Mouse (Mus musculus) cerebellum, postnatal 4 days (tissue): ENCODE data around the gene H6pd.

Experiments used
- DNase-seq, 2 experiments: peaks; one replicate each; pipeline ENCODE4 v3.0.0; 2022; ENCODE audit warnings: low spot score in 2 of 2, mixed read lengths in 1 of 2

H6pd gene

DNA sequence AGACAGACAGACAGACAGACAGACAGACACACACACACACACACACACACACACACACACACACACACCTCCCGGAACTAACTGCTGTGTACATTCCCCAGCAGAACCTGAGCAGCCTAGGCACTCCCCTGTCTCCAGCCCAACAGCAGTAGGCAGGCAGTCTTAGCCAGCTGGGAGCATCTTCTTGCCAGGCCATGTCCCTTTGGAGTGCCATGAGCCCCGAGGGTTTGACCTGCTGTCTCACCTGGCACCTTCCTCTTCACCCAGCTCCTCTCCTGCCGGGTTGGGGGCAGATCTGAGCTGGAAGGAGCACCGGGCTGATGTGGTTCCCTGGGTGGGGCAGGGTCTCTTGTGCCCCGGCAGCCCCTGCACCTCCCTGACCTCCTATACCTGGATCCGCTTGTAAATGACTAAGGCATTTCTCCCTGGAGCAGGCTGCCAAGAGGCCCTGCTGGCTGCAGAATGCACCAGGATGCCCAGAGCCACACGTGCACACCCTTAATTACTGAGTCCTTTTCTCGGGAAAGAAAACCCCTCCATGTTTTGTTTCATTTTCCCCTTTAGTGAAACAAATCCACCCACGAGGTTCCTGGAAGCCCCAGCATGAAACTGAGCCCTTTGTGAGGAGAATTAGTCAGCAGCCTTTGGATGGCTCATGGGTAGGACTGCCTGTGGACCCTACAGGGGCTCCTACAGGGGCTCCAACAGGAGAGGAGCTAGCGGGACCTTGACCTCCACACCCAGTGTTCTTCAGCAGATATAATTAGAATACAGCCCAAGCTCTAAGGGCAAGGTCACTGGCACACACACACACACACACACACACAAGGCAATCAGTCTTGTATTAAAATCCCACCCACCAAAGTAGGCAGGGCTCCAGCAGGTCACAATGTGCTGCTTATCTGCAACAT lies 65.7 kb downstream of the H6pd start:
- no peak for DNase-seq

DNA sequence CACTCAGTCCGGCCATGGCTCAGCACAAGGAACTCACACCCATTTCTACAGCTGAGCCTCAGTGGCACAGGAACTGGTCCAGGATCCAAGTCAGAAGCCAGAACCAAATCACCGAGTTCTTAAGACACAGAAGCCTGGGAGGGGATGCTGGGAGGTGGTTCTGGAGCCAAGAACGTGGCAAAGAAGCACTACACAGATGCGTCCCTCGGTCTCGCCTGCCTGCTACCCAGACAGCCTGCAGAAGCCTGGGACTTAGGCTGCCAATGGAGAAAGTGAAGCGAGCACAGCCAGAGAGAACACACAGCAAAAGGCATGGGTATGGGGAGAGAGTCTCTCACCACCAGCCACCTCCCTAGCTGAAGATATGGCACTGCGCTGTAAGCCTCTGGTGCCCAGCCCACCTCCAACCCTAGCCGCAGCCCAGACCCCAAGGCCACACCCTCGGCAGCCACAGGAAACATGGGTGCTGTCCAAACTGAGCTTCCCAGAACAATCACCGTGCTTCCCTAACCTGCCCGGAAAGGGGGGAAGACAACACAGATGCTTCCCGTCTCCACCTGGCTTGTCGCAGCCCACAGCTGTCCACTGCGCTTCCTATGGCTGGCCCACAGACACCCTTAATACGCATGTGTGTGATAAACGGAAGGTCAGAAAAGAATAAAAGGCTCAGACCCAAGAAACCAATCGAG lies 67.6 kb downstream of the H6pd start:
- no peak for DNase-seq

DNA sequence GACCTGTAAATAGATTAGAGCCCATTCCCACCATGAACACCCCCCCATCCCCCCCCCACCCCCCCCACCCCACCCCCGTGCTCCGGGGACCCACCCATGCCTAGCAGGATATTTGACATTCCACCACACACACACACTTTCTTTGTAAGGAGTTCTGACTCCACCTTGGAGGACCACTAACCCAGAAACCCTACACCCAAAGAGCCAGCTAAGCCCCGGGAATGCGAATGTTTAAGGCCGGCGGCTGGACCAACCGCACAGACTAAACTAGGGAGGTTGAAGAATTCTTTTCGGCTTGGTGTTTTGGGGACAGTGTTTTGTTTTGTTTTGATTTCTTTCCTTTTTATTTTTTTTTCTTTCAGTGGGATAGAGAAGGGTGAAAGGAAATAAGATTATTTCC lies 70.1 kb downstream of the H6pd start:
- DNase-seq: no peak

DNA sequence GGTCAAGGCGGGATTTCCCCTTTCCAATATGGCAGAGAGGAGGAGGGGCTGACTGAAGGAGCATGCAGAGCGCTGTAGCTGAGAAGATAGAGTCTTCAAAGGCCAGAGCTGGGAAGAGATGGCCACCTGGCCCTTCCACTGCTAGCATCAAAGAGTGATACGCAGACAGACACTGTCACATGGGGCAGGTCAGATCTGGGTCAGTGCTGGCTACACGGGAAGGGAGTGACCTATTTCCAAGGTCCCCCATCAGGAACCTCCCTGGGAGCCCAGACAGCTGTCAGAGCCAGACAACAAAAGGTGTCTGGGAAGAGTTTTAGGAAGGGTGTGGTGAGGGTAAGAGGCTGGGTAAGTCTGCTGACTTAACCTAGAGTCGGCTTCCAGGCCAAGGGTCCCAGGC lies 71.9 kb downstream of the H6pd start:
- DNase-seq: no peak

DNA sequence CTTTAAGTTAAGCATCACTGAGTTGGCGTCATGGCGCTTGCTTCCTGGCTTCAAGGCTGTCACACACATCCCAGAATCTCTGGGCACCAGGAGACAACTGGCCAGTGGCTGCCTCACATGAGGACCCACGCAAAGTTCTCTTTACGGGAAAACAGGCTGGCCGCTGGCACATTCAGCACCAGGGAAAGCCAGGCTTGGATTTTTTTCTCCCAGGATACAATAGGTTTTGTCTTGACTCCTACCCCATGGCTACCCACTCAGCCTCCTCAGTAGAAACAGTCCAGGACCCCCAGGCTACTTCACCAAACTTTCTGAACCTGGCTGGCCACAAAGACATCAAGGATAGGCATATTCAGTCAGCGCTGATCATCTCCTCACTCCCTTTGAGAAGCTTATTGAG lies 73.4 kb downstream of the H6pd start:
- DNase-seq: no peak

DNA sequence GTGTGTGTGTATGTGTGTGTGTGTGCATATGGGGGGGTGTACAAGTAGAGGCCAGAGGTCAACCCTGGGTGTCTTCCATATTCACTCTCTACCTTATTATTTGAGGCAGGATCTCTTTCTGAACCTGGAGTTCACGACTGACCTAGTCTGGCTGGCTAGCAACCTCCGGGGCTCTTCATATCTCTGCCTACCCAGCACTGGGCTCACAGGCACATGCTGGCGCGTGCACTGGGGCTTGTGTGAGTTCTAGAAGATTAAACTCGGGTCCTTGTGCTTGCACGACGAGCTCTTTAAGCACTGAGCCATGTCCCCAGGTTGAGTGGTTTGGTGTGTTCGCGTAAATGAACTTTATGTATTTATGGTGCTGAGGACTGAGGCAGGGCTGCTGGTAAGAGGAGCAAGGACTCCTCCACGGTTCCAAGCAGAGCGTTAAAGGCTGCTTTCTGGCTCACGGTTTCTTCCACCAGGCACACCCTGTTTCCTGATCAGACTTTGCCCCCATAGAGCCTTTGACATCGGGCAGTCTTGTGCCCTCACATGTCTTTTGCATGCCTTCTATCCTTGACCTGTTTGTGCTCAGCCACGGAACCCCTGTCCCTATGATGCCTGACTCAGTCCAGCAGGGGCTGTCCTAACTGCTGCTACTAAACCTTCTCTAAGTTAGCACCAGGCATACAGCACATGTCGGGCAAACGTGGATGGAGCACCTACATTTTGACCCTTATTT lies 75.1 kb downstream of the H6pd start:
- DNase-seq: no peak

DNA sequence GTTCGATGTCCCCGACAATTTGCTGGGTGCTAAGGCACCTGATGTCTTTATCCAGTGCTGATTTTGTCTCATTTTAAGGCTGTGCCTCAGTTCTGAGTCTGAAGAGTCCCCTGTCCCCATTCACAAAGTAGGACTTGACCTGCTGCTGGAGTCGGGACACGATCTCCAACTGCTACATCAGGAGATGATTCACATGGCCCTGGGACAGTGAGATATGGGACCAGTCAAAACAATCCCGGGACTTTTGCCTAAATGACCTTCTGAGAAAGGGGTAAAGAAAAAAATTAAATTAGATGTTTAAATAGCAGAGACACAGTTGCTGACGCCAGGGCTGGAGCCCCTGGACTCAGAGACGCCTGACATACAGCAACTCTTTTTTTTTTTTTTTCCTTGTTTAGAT lies 75.8 kb downstream of the H6pd start:
- DNase-seq: no peak

DNA sequence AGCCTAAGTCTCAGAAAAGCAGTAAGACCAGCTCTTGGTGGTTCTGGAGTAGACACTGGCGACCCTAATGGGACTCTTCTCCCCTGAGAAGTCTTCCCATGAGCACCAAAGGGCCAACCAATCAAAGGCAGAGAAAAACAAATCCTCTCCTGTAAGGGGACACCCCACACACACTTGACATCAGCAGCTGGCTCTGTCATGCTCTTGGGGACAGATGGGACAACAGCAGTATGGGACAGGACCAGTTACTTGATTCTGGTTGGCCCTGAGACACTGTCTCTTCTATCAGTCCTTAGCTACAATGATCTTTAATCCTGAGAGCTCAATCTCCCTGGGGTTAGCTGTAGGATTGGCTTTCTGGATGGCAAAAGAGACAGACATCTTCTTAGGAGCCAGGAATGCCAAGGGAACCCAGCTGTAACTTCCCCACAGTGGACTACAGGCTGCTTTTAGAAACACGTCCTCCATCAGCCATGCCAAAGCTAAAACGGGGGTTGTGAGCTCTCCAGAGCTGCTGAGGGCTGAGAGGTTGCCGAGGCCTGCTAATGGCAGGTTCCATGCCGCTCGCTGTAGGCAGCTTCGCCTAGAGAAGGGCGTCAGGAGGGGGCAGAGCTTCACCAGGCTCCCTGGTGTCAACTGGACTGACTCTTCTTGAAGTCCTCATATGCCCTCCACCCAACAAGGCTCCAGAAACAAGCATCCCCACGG lies 76.6 kb downstream of the H6pd start:
- no peak for DNase-seq

DNA sequence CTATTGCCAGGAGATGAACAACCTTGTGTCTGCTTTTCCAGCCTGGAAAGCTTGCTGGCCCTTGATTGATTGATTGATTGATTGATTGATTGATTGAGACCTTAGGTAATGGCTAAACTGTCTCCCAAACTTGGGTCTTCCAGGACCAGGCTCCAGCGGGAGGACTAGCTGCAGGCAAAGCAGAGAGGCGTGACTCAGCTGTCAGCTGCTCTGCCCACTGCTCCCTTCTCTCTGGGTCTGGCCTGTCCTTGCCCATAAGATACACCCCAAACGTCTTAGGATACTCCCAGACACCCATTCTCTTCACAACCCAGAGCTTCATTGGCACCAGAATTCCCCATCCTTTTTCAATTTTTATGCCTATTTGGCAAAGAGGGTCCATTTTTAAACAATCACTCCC lies 78.1 kb downstream of the H6pd start:
- no peak for DNase-seq
